Mouse (Mus musculus): ENCODE measurements around the gene Anxa2. TPM values are rescaled to one million over a fixed set of nuclear protein-coding genes. Genes with fewer than 3 reads are reported as not detected.

Gene Anxa2
- total RNA-seq, 2 experiments from 2014 or later, result 111 to 112 TPM

DNA sequence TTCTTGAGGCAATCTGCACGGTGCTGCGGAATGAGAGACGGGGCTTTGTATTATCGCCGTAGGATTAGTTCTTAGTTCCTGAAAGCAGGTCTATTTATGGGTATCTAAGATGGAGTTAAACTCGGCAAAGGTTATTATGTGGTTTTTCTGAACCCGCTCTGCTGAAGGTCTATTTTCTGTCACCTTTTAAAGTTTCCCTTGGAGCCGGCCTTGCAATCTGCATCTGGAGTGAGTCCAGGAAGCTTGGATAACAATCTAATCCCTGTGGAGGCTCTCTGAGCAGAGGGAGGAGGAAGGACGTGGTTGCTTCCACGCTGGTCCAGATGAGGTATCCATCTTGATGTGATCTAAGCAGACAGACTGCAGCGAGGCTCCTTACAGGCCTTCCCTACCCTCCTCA lies 53.8 kb downstream of the Anxa2 start:
- ATAC-seq (replicated peaks; ENCODE audit: poor library complexity), result no peak

DNA sequence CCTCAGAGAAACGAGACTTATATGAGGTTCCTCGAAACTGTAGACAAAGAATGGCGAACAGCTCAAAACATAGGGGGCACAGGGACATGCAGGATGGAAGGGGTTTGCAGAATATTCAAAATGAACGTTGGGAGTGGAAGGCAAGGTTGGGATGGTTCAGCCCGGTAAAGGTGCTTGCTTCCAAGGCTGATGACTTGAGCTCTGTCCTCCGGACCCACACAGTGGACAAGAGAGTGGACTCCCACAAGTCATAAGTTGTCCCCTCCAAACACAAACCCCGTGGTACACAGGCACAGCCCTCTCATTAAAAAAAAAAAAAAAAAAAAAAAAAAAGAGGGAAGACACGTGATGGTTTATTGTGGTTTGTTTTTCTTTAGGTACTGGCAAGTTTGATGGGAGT lies 54.6 kb downstream of the Anxa2 start:
- ATAC-seq (replicated peaks; ENCODE audit: poor library complexity), result no peak

DNA sequence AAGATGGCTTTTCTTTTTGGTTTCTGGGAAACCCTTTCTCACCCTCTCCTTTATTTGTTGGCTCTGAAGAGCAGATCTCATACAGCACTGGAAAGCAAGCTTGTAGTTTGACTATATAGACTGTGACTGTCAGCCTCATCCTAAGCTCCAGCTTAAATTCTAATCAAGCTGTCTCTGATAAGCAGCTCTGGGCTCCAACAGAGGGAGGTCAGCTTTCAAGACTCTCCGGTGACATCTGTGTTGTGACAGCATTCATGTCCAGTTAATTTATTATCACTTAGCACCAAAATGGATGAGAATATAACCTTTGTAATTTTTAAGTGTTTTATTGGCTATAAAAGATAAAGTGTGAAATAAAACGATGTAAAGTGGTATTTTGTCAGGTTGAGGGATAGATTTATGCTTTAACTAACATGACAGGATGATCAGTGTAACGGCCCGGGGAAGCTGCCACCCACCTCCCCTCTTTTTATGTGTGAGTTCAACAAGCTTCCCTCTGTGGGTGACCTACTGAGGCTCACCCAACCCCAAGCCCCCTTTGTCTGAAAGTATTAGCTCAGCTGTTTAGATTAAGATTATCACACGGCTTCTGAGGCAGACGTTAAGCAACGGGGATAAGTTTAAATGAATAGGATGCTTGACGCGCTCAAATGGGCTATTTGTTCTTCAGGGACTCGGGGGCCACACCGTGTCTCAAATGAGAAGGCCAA lies 58.6 kb downstream of the Anxa2 start:
- ATAC-seq (replicated peaks; ENCODE audit: poor library complexity), result no peak

DNA sequence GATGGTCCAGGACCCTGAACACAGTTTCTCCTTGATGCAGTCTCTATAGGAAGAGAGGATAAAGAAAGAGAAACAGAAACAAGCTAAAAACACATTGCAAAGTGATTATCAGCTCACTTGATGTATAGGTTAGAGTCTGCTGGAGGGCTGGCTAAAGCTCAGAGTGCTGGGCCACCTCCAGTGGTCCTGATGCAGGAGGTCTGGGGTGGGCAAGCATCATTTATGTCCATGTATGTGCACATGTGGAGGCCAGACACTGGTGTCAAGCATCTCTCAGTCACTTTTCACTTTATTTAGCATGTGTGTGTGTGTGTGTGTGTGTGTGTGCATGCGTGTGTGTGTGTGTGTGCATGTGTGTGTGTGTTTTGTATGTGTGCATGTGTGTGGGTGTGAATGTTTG lies 59.3 kb downstream of the Anxa2 start:
- ATAC-seq (replicated peaks; ENCODE audit: poor library complexity), result no peak

DNA sequence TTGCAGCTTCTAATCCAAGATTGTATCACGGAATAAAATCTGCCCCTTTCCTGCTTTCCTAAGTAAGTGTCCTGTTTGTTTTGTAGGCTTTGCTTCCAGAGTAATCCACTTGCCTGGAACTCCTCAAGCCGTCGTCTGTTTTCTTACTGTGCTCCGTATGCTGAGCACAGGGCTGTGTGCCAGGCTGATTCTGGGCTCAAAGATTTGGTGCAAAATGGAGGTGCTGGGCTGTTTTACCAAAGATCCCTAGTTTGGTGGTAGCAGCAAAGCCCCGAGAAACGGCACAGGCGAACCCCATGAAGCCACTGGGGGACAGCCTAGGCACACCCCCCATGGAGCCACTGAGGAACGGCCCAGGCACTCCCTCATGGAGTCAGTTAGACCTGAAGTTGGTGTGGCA lies 60.8 kb downstream of the Anxa2 start:
- ATAC-seq (replicated peaks; ENCODE audit: poor library complexity), result no peak

DNA sequence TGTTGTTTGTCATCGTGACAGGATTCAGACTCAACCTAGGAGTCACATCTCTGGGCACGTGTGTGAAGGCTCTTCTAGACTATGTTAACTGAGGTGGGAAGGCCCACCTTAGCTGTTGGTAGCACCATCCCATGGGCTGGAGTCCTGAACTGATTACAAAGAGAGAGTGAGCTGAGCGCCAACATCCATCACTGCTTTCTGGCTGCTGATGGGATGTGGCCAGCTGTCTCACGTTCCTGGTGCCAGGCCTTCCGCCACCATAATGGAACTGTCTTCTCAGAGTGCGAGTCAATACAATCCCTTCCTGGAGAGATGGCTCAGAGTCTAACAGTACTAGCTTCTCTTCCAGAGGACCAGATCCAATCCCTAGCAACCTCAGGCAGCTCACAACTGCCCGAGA lies 62.0 kb downstream of the Anxa2 start:
- ATAC-seq (replicated peaks; ENCODE audit: poor library complexity), result no peak

DNA sequence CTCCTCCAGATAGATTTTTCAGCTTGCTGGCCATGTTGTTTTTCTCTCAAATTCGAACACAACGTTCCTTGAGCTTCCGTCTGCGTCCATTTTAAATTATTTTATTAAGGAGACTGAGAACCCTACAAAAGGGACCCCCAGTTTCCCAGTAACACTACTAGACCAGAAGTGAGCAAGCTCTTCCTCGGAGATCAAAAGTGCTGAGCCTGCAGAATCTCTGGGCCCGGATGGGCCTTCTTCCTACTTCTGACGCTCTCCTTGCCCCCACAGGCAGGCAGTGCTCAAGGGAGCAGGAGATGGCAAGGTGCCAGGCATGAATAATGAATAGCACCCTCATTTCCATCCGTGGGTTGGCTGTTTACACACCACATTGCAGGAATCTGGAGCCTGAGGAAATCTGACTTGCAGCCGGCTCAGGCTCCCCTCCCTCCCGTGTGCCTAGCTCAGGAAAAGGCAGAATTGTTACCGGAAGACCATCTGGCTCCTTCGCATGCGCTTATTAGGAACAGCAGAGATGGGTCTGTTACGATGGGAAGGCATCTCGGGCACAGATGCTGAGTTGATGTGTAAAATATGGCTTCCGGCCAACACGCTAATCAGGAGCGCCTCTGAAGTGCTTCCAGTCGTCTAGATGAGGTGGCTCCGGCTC lies 64.1 kb downstream of the Anxa2 start:
- ATAC-seq (replicated peaks; ENCODE audit: poor library complexity), result no peak

Other genes with a start within 250 kb of the Anxa2 start
- 23.5 and 31.1 TPM in 2 replicates for gene Ice2, start 55.7 kb upstream of the Anxa2 start, total RNA-seq (2015)
- gene Ice2, start 55.7 kb upstream of the Anxa2 start, total RNA-seq (2017), result 18.9 and 27.6 TPM in 2 replicates

Measured in megakaryocyte progenitor cell, adult 5-6 weeks (primary cell).